Mouse (Mus musculus) limb, embryonic 10.5 days (tissue): ENCODE results near the gene Lrrc8d. TPM values are rescaled to one million over a fixed set of nuclear protein-coding genes. Genes with fewer than 3 reads are reported as not detected.

Source experiments
- DNase-seq: peaks from one replicate; pipeline ENCODE4 v3.0.0-alpha.2; 2017; ENCODE audit warnings: low spot score
- H3K27ac ChIP-seq: fragments of 300-500 bp; sonication (generic); 2 replicates; pipeline ENCODE4 v1.5.1; 2016; ENCODE audit warnings: mild to moderate bottlenecking
- H3K27me3 ChIP-seq: fragments of 300-500 bp; sonication (generic); 2 replicates; pipeline ENCODE4 v1.6.1; 2016; ENCODE audit warnings: low read depth, mild to moderate bottlenecking; ENCODE audit not compliant: poor library complexity, severe bottlenecking
- H3K36me3 ChIP-seq: fragments of 300-500 bp; sonication (generic); 2 replicates; pipeline ENCODE4 v1.6.1; 2016; ENCODE audit warnings: mild to moderate bottlenecking, moderate library complexity
- H3K4me1 ChIP-seq: fragments of 300-500 bp; sonication (generic); 2 replicates; pipeline ENCODE4 v1.6.1; 2016
- H3K4me3 ChIP-seq: fragments of 300-500 bp; sonication (generic); 2 replicates; pipeline ENCODE4 v1.5.1; 2016; ENCODE audit warnings: mild to moderate bottlenecking, moderate library complexity
- H3K9me3 ChIP-seq: fragments of 300-500 bp; sonication (generic); replicated peaks from 2 replicates; pipeline ENCODE4 v1.6.1; 2016; ENCODE audit warnings: mild to moderate bottlenecking
- WGBS: fragments of 180-500 bp; shearing (Covaris S2); methylation state at CpG from one replicate; pipeline ENCODE4 v1.1.7; 2016; 5-methylcytosine and 5-hydroxymethylcytosine counted together
- polyA plus RNA-seq: library from polyadenylated mRNA; unstranded; fragments of >200 nt; fragmentation: Nextera tagmentation; extraction: Ambion mirVana; gene quantifications from 2 replicates; pipeline ENCODE4 v1.2.1, GENCODE M21; 2016

Lrrc8d gene
- polyA plus RNA-seq, 1 experiment from 2014 or later, result 17.6 TPM

DNA sequence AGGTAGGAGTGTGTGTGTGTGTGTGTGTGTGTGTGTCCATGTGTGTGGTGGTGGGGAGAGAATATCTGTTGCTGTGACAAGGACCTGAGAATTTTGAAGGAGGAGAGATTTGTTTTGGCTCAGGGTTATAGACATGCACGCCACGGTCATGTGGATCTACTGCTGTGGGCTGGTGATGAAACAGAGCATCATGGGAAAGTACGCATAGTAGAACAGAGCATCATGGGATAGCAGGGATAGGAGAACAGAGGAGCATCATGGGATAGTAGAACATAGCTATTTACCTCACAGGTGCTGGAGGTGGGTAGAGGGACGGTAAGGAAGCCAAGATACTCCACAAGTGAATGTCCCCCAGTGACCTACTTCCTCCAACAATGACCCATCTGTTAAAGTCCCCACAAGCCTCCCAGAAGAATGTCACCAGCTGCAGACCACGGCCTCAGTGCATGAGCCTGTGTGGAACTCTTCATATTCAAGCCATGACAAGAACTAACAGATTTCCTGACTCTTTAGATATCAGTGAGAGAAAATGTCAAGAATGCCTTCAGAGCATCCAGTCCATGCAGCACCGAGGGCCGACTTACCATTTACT lies 5.3 kb upstream of the Lrrc8d start:
- Histone ChIP-seq H3K4me1 (peaks cover 7% of the 10 kb centered on the region), H3K36me3 (no peaks in the 10 kb centered on the region), H3K4me3 (no peak overlapping the region), H3K9me3 (no peaks in the 10 kb centered on the region), H3K27ac (no peak overlapping the region), H3K27me3 (peaks cover 23% of the 10 kb centered on the region)
- 88% methylated on average over 7 of the region's 7 CpGs for WGBS
- no peak for DNase-seq

DNA sequence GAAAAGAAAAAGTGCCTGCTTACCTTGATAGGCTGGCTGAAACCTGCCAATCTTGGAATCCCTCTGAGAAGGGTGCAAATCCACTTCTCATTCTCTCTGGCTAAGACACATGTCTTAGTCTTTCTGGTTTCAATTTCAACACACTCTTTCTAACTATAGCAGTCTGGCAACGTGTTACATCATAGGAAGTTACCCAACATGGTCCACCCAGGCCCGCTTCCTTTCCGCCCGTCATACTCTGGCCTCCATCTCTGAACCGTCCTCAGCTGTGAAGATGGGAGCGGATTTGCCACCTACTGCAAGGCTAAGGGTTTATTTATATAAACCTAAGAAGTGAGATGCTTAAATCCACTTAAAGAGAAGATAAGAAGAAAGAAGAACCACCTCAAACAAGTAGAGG lies 3.7 kb upstream of the Lrrc8d start:
- H3K4me3 ChIP-seq, result no peak overlapping the region
- no peaks in the 10 kb centered on the region for H3K9me3 ChIP-seq
- DNase-seq, result no peak
- no peak overlapping the region for H3K27ac ChIP-seq
- WGBS, result 84% methylated on average over 6 of the region's 6 CpGs
- no peaks in the 10 kb centered on the region for H3K36me3 ChIP-seq
- peaks cover 23% of the 10 kb centered on the region for H3K27me3 ChIP-seq
- peaks cover 22% of the 10 kb centered on the region for H3K4me1 ChIP-seq

DNA sequence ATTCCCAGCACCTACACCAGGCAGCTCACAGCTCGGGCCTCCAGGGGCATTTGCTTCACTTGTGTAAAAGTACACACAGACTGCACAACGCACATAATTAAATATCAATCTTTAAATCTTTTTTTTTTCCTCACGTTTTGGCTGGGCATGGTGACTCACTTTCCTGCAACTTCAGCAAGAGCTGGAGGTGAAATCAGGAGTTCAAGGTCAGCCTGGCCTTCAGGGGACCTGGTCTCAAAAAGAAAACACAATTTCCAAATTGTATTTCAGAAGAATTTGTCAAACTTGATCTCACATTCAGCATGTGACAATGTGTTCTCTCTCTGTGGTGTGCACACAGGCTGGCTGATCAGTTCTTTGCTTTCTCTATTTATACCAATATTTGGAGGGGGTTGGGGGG lies 1.9 kb upstream of the Lrrc8d start:
- Histone ChIP-seq H3K27ac (no peak overlapping the region), H3K4me1 (peaks cover 26% of the 10 kb centered on the region), H3K9me3 (no peaks in the 10 kb centered on the region), H3K4me3 (no peak overlapping the region), H3K36me3 (no peaks in the 10 kb centered on the region), H3K27me3 (peaks cover 23% of the 10 kb centered on the region)
- DNase-seq, result no peak
- WGBS, result 93% methylated on average over 3 of the region's 3 CpGs

DNA sequence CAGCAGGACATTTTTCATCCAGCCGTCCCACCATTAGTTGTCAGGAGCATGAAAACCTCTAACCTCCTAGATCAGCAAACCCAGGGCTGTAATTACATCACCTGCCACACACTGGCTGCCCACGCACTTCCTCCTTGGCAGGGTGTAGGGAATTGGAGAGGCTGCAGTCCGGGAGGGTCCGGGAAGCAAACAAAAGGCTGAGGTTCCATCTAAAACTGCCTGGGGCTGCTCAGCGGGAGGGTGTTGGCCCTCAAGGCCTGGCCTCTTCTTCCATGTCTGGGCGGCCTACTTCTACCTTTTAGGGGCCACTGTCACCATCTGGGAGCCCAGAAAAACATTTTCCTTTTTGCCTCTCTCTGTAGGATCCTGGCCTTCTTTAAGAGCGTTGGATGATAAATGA lies 1.1 kb upstream of the Lrrc8d start:
- H3K4me3 ChIP-seq, result no peak overlapping the region
- peaks cover 23% of the 10 kb centered on the region for H3K27me3 ChIP-seq
- H3K27ac ChIP-seq, result no peak overlapping the region; the same call in 1 of the 2 replicates
- peaks cover 26% of the 10 kb centered on the region for H3K4me1 ChIP-seq
- no peak for DNase-seq
- no peaks in the 10 kb centered on the region for H3K9me3 ChIP-seq
- H3K36me3 ChIP-seq, result 0 out of 2 replicates have a peak, but pooled peaks cover 6% of the 10 kb centered on the region
- WGBS, result 25% methylated on average over 7 of the region's 7 CpGs

DNA sequence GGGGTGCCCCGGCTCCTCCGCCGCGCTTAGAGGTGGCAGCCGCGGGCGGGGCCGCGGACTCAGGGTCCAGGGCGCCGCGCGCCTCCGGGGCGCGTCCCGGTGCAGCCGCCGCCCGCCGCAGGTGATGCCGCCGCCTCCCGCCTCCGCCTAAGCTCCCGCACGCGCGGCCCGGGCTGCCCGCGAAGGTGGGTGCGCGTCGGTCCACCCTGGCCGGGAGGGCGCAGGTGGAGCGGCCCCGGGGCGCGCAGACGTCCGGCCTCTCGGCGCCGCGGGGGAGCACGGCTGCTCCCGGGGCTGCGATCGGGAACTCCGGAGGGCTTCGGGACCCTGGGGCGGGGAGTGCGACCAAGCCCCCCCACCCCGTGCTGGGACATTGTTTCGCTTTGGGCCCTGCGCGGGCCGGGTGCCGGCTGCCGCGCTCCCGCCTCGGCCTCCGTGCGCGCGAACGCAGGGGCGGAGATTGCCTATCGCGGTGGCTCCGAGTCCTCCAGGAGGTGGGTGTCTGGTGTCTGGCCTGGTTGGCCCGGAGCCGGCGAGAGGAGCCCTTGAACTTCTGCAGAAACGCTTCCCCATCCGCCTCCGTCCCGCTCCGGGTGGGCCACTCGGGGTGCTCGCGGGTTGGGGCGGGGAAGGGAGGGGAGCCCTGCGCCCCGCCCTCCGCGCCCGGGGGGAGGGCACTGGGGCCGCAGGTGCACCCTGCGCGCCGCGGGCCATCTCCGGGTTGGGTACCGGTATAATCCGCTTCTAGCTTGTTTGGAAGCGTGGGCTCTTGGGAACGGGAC lies 492 bp downstream of the Lrrc8d start:
- Histone ChIP-seq H3K4me1 (peaks cover 29% of the 10 kb centered on the region), H3K9me3 (no peaks in the 10 kb centered on the region), H3K27me3 (peaks cover 23% of the 10 kb centered on the region), H3K36me3 (peaks cover 17% of the 10 kb centered on the region), H3K27ac (peak overlapping the region; percentile 98), H3K4me3 (peak overlapping the region; percentile 84)
- under 1% methylated on average over 86 of the region's 101 CpGs for WGBS
- DNase-seq, result peak; percentile 83

DNA sequence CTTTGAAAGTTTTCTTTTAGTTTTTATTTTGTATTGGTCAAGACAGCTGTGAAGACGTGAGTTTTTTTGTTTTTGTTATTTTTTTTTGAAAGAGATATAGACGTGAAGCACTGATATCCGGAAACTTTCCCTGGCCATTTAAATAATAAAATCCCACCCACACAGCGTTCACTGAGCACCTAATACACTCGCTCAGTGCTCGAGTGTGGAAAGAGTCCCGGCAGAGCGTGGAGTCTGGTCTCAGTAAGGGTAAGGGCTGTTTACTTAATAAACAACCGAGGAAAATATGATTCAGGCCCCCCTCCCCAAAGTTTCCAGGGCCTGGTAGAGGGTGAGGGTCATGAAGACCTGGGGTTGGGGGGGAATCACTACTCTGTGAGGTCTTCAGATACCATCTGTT lies 1.6 kb downstream of the Lrrc8d start:
- Histone ChIP-seq H3K27me3 (peaks cover 23% of the 10 kb centered on the region), H3K4me1 (peaks cover 29% of the 10 kb centered on the region), H3K27ac (no peak overlapping the region; the same call in 1 of the 2 replicates), H3K36me3 (peaks cover 22% of the 10 kb centered on the region), H3K9me3 (no peaks in the 10 kb centered on the region), H3K4me3 (peak overlapping the region; percentile 84)
- WGBS, result 72% methylated on average over 9 of the region's 9 CpGs
- DNase-seq, result no peak

DNA sequence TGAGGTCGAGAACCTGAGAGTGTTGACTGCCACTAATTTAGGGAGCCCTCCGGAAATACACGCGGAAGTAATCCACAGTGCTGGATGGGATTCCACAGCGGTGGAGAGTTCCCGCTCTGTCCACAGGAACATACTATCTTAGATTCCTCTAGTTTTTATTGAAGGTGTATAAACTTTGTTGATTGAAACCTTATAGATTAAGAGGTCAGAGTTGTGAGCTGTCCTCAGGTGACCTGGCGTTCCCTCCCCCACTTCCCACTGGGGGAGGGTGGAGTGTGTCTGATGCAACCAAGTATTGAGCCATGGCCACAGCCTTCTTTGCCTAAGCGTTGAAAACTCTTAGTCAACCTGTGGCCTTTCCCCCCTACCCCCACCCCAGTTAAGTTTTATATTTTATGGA lies 2.1 kb downstream of the Lrrc8d start:
- no peaks in the 10 kb centered on the region for H3K9me3 ChIP-seq
- no peak for DNase-seq
- H3K4me3 ChIP-seq, result no peak overlapping the region
- H3K27me3 ChIP-seq, result peaks cover 23% of the 10 kb centered on the region
- no peak overlapping the region for H3K27ac ChIP-seq
- 70% methylated on average over 8 of the region's 8 CpGs for WGBS
- peaks cover 22% of the 10 kb centered on the region for H3K36me3 ChIP-seq
- H3K4me1 ChIP-seq, result peaks cover 29% of the 10 kb centered on the region

DNA sequence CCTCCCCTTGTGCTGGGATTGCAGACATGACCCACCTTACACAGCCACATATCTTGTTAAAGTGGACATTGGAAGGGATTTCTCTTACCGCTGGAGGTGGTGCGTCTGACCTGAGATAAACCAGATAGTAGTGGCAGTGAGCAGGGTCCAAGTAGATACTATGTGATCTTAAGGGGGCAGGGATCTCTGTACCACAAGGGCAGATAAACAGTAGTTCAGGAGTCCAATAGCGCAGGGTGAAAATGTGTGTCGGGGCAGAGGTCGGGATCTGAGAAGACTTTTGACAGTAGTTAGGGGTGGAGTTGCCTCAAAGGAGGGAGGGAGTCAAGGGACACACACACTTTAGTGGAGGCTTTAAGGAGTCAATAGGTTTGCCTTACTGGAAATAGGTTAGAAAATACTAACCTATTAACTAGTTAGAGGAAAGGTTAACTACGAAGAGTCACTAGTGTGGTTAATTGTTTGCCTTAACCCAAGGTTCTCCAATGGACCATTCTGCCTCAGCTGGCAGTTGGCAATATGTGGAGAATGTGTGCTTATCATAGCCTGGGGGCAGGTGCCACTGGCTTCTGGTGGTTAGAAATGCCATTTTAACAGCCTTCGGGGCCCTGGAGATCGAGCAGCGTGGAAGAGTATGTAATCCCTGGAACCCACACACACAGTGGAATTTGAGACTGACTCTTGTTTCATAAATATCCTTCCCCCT lies 3.0 kb downstream of the Lrrc8d start:
- H3K27ac ChIP-seq, result no peak overlapping the region
- no peak for DNase-seq
- whole genome bisulfite sequencing, result 87% methylated on average over 9 of the region's 9 CpGs
- H3K9me3 ChIP-seq, result no peaks in the 10 kb centered on the region
- peaks cover 16% of the 10 kb centered on the region for H3K27me3 ChIP-seq
- H3K36me3 ChIP-seq, result peaks cover 22% of the 10 kb centered on the region
- H3K4me3 ChIP-seq, result no peak overlapping the region
- peaks cover 29% of the 10 kb centered on the region for H3K4me1 ChIP-seq

DNA sequence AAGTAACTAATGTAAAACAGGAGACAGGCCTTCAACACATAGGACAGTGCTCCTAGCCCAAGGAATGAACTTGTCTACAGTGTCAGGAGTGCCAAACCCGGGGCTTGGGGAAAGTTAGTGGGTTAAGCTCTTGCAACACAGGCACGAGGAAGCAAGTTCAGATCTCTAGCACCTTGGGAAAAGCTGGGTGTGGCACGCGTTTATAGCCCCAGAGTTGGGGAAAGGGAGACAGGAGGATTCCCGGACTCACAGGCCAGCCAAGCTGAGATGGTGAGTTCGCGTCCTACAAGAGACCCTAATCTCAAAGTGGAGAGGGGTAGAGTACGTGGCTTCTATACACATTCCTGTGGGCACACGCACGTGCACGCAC lies 3.5 kb downstream of the Lrrc8d start:
- Histone ChIP-seq H3K9me3 (no peaks in the 10 kb centered on the region), H3K4me3 (no peak overlapping the region), H3K36me3 (peaks cover 22% of the 10 kb centered on the region), H3K4me1 (peaks cover 29% of the 10 kb centered on the region), H3K27ac (no peak overlapping the region), H3K27me3 (peaks cover 11% of the 10 kb centered on the region)
- no peak for DNase-seq
- 86% methylated on average over 11 of the region's 11 CpGs for WGBS

DNA sequence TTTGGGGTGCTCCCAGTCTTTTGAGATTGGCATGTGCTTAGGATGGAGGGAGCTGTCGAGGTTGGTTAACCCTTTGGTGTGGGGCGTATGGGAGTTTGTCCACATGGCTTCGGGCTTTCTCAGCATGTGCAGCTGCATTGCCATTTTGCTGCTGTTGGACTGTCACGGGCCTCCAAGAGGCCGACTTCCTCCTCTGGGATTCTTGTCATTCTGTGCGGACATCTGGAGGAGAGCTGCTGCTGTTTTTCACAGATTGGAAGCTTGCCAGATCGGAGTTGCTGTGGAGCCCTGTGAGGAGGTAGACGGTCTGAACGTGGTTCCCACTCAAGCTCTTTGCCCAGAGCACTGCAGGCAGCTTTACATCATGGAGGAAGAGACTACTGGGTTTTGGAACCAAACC lies 4.8 kb downstream of the Lrrc8d start:
- WGBS, result 80% methylated on average over 9 of the region's 9 CpGs

DNA sequence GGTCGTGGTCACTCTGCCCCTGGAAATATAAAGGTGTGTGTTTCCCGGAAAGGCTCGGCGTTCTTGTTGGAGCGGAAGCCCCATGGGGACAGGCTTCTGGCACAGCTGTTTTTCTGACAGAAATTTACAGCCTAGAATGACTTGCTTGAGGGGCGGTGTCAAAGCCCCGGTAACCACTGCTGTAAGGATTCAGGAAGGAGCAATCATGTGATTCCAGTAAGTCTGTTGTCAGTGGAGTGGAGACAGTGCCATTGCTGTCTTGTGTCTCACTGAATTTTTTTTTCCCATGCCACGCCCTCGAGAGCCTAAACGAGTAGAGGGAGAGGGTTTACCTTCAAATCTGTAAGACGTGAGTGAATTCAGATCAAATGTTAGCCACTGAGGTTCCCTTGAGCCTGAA lies 6.9 kb downstream of the Lrrc8d start:
- no peaks in the 10 kb centered on the region for H3K9me3 ChIP-seq
- DNase-seq, result no peak

More for the DNA sequence above, 4.8 kb downstream of the Lrrc8d start:
- Histone ChIP-seq H3K27me3 (no peaks in the 10 kb centered on the region), H3K4me1 (peaks cover 20% of the 10 kb centered on the region), H3K4me3 (no peak overlapping the region), H3K27ac (no peak overlapping the region), H3K9me3 (no peaks in the 10 kb centered on the region), H3K36me3 (peaks cover 22% of the 10 kb centered on the region)
- no peak for DNase-seq

DNA sequence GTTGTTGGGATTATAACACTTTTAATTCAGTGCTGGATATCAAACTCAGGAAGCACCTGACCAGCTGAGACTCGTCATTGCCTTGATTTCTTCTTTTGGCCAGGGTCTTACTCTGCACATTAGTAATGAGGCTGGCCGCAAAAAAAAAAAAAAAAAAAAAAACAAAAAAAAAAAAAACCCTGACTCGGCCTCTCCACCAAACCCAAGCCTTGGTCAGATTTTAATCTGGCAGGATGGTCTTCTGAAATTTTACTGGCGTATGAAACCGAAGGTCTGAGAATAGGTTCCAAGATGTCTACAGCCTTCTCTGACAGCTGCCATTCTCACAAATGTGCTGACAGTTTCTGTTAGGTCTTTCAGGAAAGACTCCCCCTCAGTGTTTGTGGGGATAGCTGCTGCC lies 8.5 kb downstream of the Lrrc8d start:
- Histone ChIP-seq H3K27ac (no peak overlapping the region), H3K36me3 (peaks cover 18% of the 10 kb centered on the region), H3K4me3 (no peak overlapping the region), H3K4me1 (peaks cover 7% of the 10 kb centered on the region; the same call in 1 of the 2 replicates), H3K9me3 (no peaks in the 10 kb centered on the region), H3K27me3 (no peaks in the 10 kb centered on the region)
- DNase-seq, result no peak
- WGBS, result 88% methylated on average over 5 of the region's 5 CpGs

More for the DNA sequence above, 6.9 kb downstream of the Lrrc8d start:
- 79% methylated on average over 11 of the region's 11 CpGs for WGBS
- no peak overlapping the region for H3K27ac ChIP-seq
- H3K27me3 ChIP-seq, result no peaks in the 10 kb centered on the region
- no peak overlapping the region for H3K4me3 ChIP-seq
- peaks cover 7% of the 10 kb centered on the region; the same call in 1 of the 2 replicates for H3K4me1 ChIP-seq
- peaks cover 22% of the 10 kb centered on the region for H3K36me3 ChIP-seq

DNA sequence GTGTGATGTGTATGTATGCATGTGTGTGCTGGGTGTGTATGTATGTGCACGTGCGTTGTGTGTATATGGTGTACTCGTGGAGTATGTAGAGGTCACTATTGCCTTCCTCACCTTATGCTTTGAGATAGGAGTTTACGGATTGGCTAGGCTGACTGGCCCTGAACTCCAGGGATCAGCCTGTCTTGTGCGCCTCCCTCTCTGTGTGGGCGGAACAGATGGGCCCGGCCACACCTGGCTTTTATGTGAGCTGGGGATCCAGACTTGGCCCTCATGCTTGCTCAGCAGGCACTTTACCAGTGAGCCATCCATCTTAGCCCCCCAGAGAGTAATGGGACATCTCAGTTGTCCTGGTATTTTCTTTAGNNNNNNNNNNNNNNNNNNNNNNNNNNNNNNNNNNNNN lies 10.7 kb downstream of the Lrrc8d start:
- no peak overlapping the region for H3K4me3 ChIP-seq
- no peaks in the 10 kb centered on the region for H3K27me3 ChIP-seq
- H3K9me3 ChIP-seq, result no peaks in the 10 kb centered on the region
- DNase-seq, result no peak
- H3K36me3 ChIP-seq, result peaks cover 7% of the 10 kb centered on the region; the same call in 1 of the 2 replicates
- H3K27ac ChIP-seq, result no peak overlapping the region
- WGBS, result 88% methylated on average over 7 of the region's 7 CpGs
- H3K4me1 ChIP-seq, result peaks cover 8% of the 10 kb centered on the region
